Mouse (Mus musculus): ENCODE measurements at regions not wholly inside any gene's neighbourhood (a gene's known extent, or its start where the extent isn't known, plus 50 kb on each side); places are given as distances from the start of the nearest gene placed in this dataset.
"Not testable (repeated sequence)": the region's sequence is repeated elsewhere in the genome, so short reads cannot be mapped to it uniquely, and the experiment has no call there.

DNA sequence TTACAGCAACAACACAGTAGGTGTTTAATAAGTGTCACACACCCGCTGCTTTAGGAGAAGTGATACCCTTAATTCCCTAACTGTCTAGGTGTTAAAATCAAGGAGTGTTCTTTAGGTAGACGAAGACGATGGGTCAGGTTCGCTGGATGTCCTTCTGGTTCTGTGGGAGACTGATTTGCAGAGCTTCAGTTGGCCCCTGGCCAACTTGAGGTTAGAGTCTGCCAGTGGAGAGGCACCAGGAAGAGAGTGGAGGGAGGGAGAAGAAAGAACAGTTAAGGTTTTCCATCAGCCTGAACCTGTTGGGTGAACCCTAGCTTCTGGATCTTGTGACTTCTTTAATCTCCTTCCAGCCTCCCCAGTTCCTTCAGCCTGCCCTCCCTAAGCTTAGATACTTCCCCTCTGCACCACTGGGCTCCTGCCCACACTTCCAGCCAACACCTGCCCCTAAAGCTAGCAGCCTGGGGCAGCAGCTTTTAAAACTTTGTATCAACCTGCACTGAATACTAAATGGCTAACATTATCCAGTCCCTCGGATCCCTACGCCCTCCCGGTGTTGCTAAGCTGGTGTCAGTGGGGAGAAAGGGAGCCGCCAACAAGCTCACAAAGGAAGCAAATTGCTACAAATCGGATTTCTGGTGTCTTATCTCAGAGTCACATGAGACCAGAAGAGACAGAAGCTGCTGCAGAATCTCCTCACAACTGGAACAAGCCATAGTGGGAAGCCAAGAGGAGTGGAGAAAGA is 62.1 kb upstream of the Adgrl1 start:
- Histone ChIP-seq H3K9me3 (replicated peaks; ENCODE audit: control insufficient read depth, low read length) (no peaks in the 10 kb centered on the region), H3K36me3 (ENCODE audit: control insufficient read depth, insufficient read depth, low read length) (no peaks in the 10 kb centered on the region), H3K4me2 (peak overlapping the region; percentile 6; the same call in 1 of the 2 replicates), H3K27me3 (ENCODE audit: control insufficient read depth, insufficient read depth, low read length) (no peaks in the 10 kb centered on the region), H3K9ac (ENCODE audit: low read depth, low read length) (peak overlapping the region; percentile 43; the same call in 1 of the 2 replicates), H3K4me3 (ENCODE audit: low read depth, low read length) (no peak overlapping the region), H3K4me1 (ENCODE audit: control insufficient read depth, insufficient read depth, low read length) (peaks cover 7% of the 10 kb centered on the region; the same call in 1 of the 2 replicates), H3K27ac (ENCODE audit: low read depth, low read length) (peak overlapping the region; percentile 17; the same call in 1 of the 2 replicates)
- ATAC-seq (replicated peaks; ENCODE audit: insufficient number of reproducible peaks, low FRiP score, low TSS enrichment), result no peak; the same call in 1 of the 2 replicates
- 36% methylated on average over 9 of the region's 9 CpGs for WGBS (ENCODE audit: insufficient replicate concordance)

DNA sequence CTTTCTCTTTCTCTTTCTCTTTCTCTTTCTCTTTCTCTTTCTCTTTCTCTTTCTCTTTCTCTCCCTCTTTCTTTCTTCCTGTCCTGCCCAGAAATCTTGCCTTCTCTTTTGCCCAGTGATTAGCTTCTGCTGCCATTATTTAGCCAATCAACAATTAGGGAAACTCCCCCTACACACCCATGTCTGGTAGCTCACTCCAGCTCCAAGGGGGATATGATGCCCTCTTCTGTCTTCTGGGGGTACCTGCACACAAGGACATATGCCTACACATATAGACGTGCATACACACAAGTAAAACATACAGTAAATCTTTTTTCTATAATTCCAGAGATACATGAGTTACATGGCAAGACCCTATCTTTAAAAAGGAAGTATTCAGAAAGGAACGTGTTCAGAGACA is 70.1 kb upstream of the Adgrl1 start:
- no peaks in the 10 kb centered on the region for H3K27me3 ChIP-seq (ENCODE audit: control insufficient read depth, insufficient read depth, low read length)
- no peak for ATAC-seq (replicated peaks; ENCODE audit: insufficient number of reproducible peaks, low FRiP score, low TSS enrichment)
- no peaks in the 10 kb centered on the region for H3K36me3 ChIP-seq (ENCODE audit: control insufficient read depth, insufficient read depth, low read length)
- no peak overlapping the region for H3K9ac ChIP-seq (ENCODE audit: low read depth, low read length)
- H3K4me3 ChIP-seq (ENCODE audit: low read depth, low read length), result no peak overlapping the region
- H3K9me3 ChIP-seq (replicated peaks; ENCODE audit: control insufficient read depth, low read length), result no peaks in the 10 kb centered on the region
- WGBS (ENCODE audit: insufficient replicate concordance), result 70% methylated on average over 2 of the region's 2 CpGs
- H3K4me1 ChIP-seq (ENCODE audit: control insufficient read depth, insufficient read depth, low read length), result no peaks in the 10 kb centered on the region
- H3K27ac ChIP-seq (ENCODE audit: low read depth, low read length), result no peak overlapping the region
- no peak overlapping the region for H3K4me2 ChIP-seq

DNA sequence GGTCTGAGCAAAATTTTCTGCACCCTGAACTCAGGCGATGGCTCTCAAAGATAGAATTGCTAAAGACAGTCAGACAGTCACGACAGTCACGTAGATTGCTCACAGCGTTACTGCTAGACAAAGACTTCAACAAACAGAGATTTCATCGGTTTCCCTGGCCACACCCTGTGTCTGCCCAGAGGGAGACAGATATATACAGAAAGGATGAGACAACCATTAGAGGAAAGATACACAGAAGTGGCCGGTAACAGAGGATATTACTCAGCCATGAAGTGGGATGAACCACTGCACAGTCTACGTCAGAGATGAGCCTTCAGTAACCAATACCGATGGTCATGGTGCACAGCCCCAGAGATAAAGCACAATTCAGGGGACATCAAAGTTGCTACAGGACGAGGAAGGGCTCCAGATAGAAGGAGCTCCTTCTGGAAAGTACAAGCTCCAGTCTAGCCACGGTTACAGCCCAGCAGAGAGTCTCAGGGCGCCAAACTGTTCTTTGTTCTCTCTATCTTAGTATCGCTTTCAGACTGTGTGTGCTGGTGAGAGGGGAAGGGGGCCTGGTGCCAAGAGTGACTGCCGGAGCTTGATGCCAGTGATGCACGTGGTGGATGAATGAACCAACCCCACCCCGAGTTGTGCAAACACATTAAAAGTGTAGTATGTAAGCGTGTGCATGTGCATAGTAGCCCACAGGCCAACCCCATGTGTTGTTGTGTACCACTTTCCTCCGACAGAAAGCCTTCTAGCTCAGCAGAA is 74.8 kb upstream of the Adgrl1 start:
- 72% methylated on average over 17 of the region's 17 CpGs for WGBS (ENCODE audit: insufficient replicate concordance)
- Histone ChIP-seq H3K27ac (ENCODE audit: low read depth, low read length) (no peak overlapping the region), H3K9me3 (replicated peaks; ENCODE audit: control insufficient read depth, low read length) (no peaks in the 10 kb centered on the region)

GRCm38 (mm10) chr8:83819086-83819485 is 78.0 kb upstream of the Adgre5 start:
- Histone ChIP-seq H3K4me3 (ENCODE audit: low read depth, low read length) (no peak overlapping the region), H3K27me3 (ENCODE audit: control insufficient read depth, insufficient read depth, low read length) (no peaks in the 10 kb centered on the region), H3K36me3 (ENCODE audit: control insufficient read depth, insufficient read depth, low read length) (no peaks in the 10 kb centered on the region), H3K4me2 (no peak overlapping the region), H3K27ac (ENCODE audit: low read depth, low read length) (no peak overlapping the region), H3K9me3 (replicated peaks; ENCODE audit: control insufficient read depth, low read length) (no peaks in the 10 kb centered on the region), H3K4me1 (ENCODE audit: control insufficient read depth, insufficient read depth, low read length) (no peaks in the 10 kb centered on the region), H3K9ac (ENCODE audit: low read depth, low read length) (no peak overlapping the region)
- no peak for ATAC-seq (replicated peaks; ENCODE audit: insufficient number of reproducible peaks, low FRiP score, low TSS enrichment)
- WGBS (ENCODE audit: insufficient replicate concordance), result 57% methylated on average over 4 of the region's 4 CpGs

More for the DNA sequence above, 74.8 kb upstream of the Adgrl1 start:
- Histone ChIP-seq H3K9ac (ENCODE audit: low read depth, low read length) (no peak overlapping the region), H3K27me3 (ENCODE audit: control insufficient read depth, insufficient read depth, low read length) (no peaks in the 10 kb centered on the region), H3K4me3 (ENCODE audit: low read depth, low read length) (no peak overlapping the region), H3K36me3 (ENCODE audit: control insufficient read depth, insufficient read depth, low read length) (no peaks in the 10 kb centered on the region), H3K4me2 (no peak overlapping the region), H3K4me1 (ENCODE audit: control insufficient read depth, insufficient read depth, low read length) (no peaks in the 10 kb centered on the region)
- ATAC-seq (replicated peaks; ENCODE audit: insufficient number of reproducible peaks, low FRiP score, low TSS enrichment), result no peak

- Histone ChIP-seq H3K4me3 (ENCODE audit: low read depth, low read length) (no peak overlapping the region), H3K9me3 (replicated peaks; ENCODE audit: control insufficient read depth, low read length) (no peaks in the 10 kb centered on the region), H3K4me1 (ENCODE audit: control insufficient read depth, insufficient read depth, low read length) (no peaks in the 10 kb centered on the region), H3K9ac (ENCODE audit: low read depth, low read length) (no peak overlapping the region), H3K27ac (ENCODE audit: low read depth, low read length) (no peak overlapping the region), H3K27me3 (ENCODE audit: control insufficient read depth, insufficient read depth, low read length) (no peaks in the 10 kb centered on the region), H3K36me3 (ENCODE audit: control insufficient read depth, insufficient read depth, low read length) (no peaks in the 10 kb centered on the region), H3K4me2 (no peak overlapping the region)
- no peak for ATAC-seq (replicated peaks; ENCODE audit: insufficient number of reproducible peaks, low FRiP score, low TSS enrichment)
- WGBS (ENCODE audit: insufficient replicate concordance), result 67% methylated on average over 2 of the region's 2 CpGs
Measured at GRCm38 (mm10) chr8:83810651-83811050, 69.5 kb upstream of the Adgre5 start.

DNA sequence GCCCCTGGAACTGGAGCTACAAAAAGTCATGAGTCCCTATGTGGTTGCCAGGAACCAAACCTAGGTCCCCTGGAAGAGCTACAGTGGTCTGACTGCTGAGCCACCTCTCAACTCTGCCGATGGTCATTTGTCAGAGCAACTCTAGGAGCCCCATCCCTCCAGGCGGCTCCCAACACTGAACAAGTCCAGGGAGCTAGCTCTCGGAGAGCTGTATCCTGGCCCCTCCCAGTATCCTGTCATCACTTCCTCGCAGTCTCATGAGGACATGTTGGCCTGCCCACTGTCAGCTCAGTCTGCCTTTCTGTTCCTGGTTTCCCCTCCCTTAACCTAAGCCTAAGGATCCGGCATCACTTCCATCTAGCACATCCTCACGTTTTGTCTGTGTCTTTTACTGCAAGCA is 64.5 kb upstream of the Adgre5 start:
- ATAC-seq (replicated peaks; ENCODE audit: insufficient number of reproducible peaks, low FRiP score, low TSS enrichment), result peak; percentile 55; the same call in 1 of the 2 replicates
- H3K36me3 ChIP-seq (ENCODE audit: control insufficient read depth, insufficient read depth, low read length), result no peaks in the 10 kb centered on the region
- H3K9ac ChIP-seq (ENCODE audit: low read depth, low read length), result peak overlapping the region; percentile 16; the same call in 1 of the 2 replicates
- no peaks in the 10 kb centered on the region for H3K4me1 ChIP-seq (ENCODE audit: control insufficient read depth, insufficient read depth, low read length)
- WGBS (ENCODE audit: insufficient replicate concordance), result 35% methylated on average over 6 of the region's 6 CpGs
- no peak overlapping the region for H3K4me3 ChIP-seq (ENCODE audit: low read depth, low read length)
- H3K9me3 ChIP-seq (replicated peaks; ENCODE audit: control insufficient read depth, low read length), result no peaks in the 10 kb centered on the region
- H3K27me3 ChIP-seq (ENCODE audit: control insufficient read depth, insufficient read depth, low read length), result no peaks in the 10 kb centered on the region
- H3K4me2 ChIP-seq, result no peak overlapping the region
- no peak overlapping the region for H3K27ac ChIP-seq (ENCODE audit: low read depth, low read length)

DNA sequence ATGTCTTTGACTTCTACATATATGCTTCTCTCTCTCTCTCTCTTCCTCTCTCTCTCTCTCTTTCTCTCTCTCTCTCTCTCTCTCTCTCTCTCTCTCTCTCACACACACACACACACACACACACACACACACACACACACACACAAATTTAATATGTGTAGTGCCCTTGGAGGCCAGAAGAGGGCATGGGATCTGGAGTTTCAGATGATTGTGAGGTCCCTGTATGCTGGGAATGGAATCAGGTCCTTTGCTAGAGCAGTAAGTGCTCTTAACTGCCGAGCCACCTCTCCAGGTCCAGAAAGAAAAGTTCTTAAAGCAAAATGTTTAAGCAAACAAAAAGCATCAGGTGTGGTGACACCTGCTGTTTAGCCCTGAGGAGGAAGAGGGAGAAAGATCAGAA is 62.2 kb upstream of the Adgre5 start:
- not testable (repeated sequence) for H3K27me3 ChIP-seq (ENCODE audit: control insufficient read depth, insufficient read depth, low read length); H3K4me1 ChIP-seq (ENCODE audit: control insufficient read depth, insufficient read depth, low read length); H3K9ac ChIP-seq (ENCODE audit: low read depth, low read length); ATAC-seq (replicated peaks; ENCODE audit: insufficient number of reproducible peaks, low FRiP score, low TSS enrichment); H3K9me3 ChIP-seq (replicated peaks; ENCODE audit: control insufficient read depth, low read length); H3K4me3 ChIP-seq (ENCODE audit: low read depth, low read length); H3K36me3 ChIP-seq (ENCODE audit: control insufficient read depth, insufficient read depth, low read length); H3K27ac ChIP-seq (ENCODE audit: low read depth, low read length); H3K4me2 ChIP-seq
- 47% methylated on average over 1 of the region's 1 CpGs for WGBS (ENCODE audit: insufficient replicate concordance)

DNA sequence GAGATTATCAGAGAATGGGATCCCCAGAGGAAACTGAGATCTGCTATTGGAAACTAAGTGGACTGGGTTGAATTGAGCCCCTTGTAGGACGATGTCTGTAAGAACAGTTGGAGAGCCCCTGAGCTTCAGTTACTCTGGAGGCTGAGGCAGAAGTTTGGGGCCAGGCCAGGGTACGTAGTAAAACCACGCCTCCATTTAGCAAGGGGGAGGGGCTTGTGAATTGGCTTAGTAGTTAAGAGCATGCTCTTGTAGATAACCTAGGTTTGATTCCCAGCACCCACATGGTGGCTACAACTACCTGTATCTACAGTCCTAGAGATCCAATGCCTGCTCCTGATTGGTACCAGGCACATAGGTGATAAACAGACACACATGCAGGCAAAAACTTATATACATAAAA is 61.4 kb upstream of the Adgre5 start:
- no peaks in the 10 kb centered on the region for H3K36me3 ChIP-seq (ENCODE audit: control insufficient read depth, insufficient read depth, low read length)
- H3K27me3 ChIP-seq (ENCODE audit: control insufficient read depth, insufficient read depth, low read length), result no peaks in the 10 kb centered on the region
- H3K9me3 ChIP-seq (replicated peaks; ENCODE audit: control insufficient read depth, low read length), result no peaks in the 10 kb centered on the region
- no peaks in the 10 kb centered on the region for H3K4me1 ChIP-seq (ENCODE audit: control insufficient read depth, insufficient read depth, low read length)
- no peak overlapping the region for H3K9ac ChIP-seq (ENCODE audit: low read depth, low read length)
- no peak overlapping the region for H3K4me2 ChIP-seq
- no peak overlapping the region for H3K4me3 ChIP-seq (ENCODE audit: low read depth, low read length)
- 29% methylated on average over 3 of the region's 3 CpGs for WGBS (ENCODE audit: insufficient replicate concordance)
- ATAC-seq (replicated peaks; ENCODE audit: insufficient number of reproducible peaks, low FRiP score, low TSS enrichment), result no peak
- H3K27ac ChIP-seq (ENCODE audit: low read depth, low read length), result no peak overlapping the region

Data from heart, embryonic 11.5 days (tissue).